Mouse (Mus musculus) kidney, embryonic 15.5 days (tissue): ENCODE measurements around the gene Hs6st2. TPM values are rescaled to one million over a fixed set of nuclear protein-coding genes. Genes with fewer than 3 reads are reported as not detected.

Source experiments
- ATAC-seq: fragments of 200-750 bp; cut with Nextera tagmentation; replicated peaks from 2 replicates; pipeline ENCODE4 v1.8.0; 2017; ENCODE audit warnings: moderate TSS enrichment; ENCODE audit not compliant: low FRiP score
- H3K27ac ChIP-seq: fragments of 300-500 bp; sonication (generic); 2 replicates; pipeline ENCODE4 v1.5.1; 2015; ENCODE audit warnings: mild to moderate bottlenecking, inconsistent platforms
- H3K27me3 ChIP-seq: fragments of 300-500 bp; sonication (generic); 2 replicates; pipeline ENCODE4 v1.6.1; 2015; ENCODE audit warnings: inconsistent platforms
- H3K36me3 ChIP-seq: fragments of 300-500 bp; sonication (generic); 2 replicates; pipeline ENCODE4 v1.6.1; 2015; ENCODE audit warnings: inconsistent platforms
- H3K4me1 ChIP-seq: fragments of 300-500 bp; sonication (generic); 2 replicates; pipeline ENCODE4 v1.6.1; 2015; ENCODE audit warnings: inconsistent platforms
- H3K4me2 ChIP-seq: fragments of 300-500 bp; sonication (generic); 2 replicates; pipeline ENCODE4 v1.6.1; 2015; ENCODE audit warnings: moderate library complexity, mild to moderate bottlenecking, inconsistent platforms
- H3K4me3 ChIP-seq: fragments of 300-500 bp; sonication (generic); replicated peaks from 2 replicates; pipeline ENCODE4 v1.5.1; 2015; ENCODE audit warnings: mild to moderate bottlenecking, inconsistent platforms
- H3K9ac ChIP-seq: fragments of 300-500 bp; sonication (generic); 2 replicates; pipeline ENCODE4 v1.6.1; 2015; ENCODE audit warnings: mild to moderate bottlenecking, inconsistent platforms
- H3K9me3 ChIP-seq: fragments of 300-500 bp; sonication (generic); replicated peaks from 2 replicates; pipeline ENCODE4 v1.6.1; 2016; ENCODE audit warnings: inconsistent platforms
- WGBS: fragments of 180-500 bp; shearing (Covaris S2); methylation state at CpG from one replicate; pipeline ENCODE4 v1.1.7; 2015; ENCODE audit warnings: mixed read lengths; 5-methylcytosine and 5-hydroxymethylcytosine counted together
- polyA plus RNA-seq: library from polyadenylated mRNA; unstranded; fragments of >200 nt; fragmentation: Nextera tagmentation; extraction: Ambion mirVana; gene quantifications from 2 replicates; pipeline ENCODE4 v1.2.1, GENCODE M21; 2015

The Hs6st2 gene
- polyA plus RNA-seq, 1 experiment from 2014 or later, result 20.8 TPM

GRCm38 (mm10) chrX:51658236-51658635 is 23.4 kb downstream of the Hs6st2 start:
- H3K4me2 ChIP-seq, result no peak overlapping the region
- H3K27ac ChIP-seq, result no peak overlapping the region
- no peak for ATAC-seq
- WGBS, result 32% methylated on average over 2 of the region's 2 CpGs
- H3K36me3 ChIP-seq, result no peaks in the 10 kb centered on the region
- H3K9me3 ChIP-seq, result no peaks in the 10 kb centered on the region
- no peak overlapping the region for H3K9ac ChIP-seq
- H3K4me3 ChIP-seq, result no peak overlapping the region
- no peaks in the 10 kb centered on the region for H3K4me1 ChIP-seq
- H3K27me3 ChIP-seq, result peaks cover 5% of the 10 kb centered on the region; the same call in 1 of the 2 replicates

- ATAC-seq, result no peak
- H3K9me3 ChIP-seq, result no peaks in the 10 kb centered on the region
- WGBS, result 86% methylated on average over 3 of the region's 3 CpGs
Measured at GRCm38 (mm10) chrX:51642661-51643257, 38.9 kb downstream of the Hs6st2 start.

GRCm38 (mm10) chrX:51635756-51636155 is 45.9 kb downstream of the Hs6st2 start:
- ATAC-seq, result no peak
- H3K27ac ChIP-seq, result no peak overlapping the region
- no peak overlapping the region for H3K4me3 ChIP-seq
- 52% methylated on average over 7 of the region's 7 CpGs for WGBS
- no peaks in the 10 kb centered on the region for H3K36me3 ChIP-seq
- no peaks in the 10 kb centered on the region for H3K9me3 ChIP-seq
- H3K27me3 ChIP-seq, result peaks cover 16% of the 10 kb centered on the region
- H3K9ac ChIP-seq, result no peak overlapping the region
- H3K4me1 ChIP-seq, result no peaks in the 10 kb centered on the region
- no peak overlapping the region for H3K4me2 ChIP-seq

More at GRCm38 (mm10) chrX:51642661-51643257, 38.9 kb downstream of the Hs6st2 start:
- peaks cover 7% of the 10 kb centered on the region for H3K27me3 ChIP-seq
- H3K27ac ChIP-seq, result no peak overlapping the region
- H3K9ac ChIP-seq, result no peak overlapping the region
- no peak overlapping the region for H3K4me3 ChIP-seq
- no peak overlapping the region for H3K4me2 ChIP-seq
- H3K4me1 ChIP-seq, result no peaks in the 10 kb centered on the region
- H3K36me3 ChIP-seq, result no peaks in the 10 kb centered on the region

- peaks cover 11% of the 10 kb centered on the region; the same call in 1 of the 2 replicates for H3K27me3 ChIP-seq
- ATAC-seq, result no peak
- H3K27ac ChIP-seq, result no peak overlapping the region
- H3K4me2 ChIP-seq, result no peak overlapping the region
- H3K4me3 ChIP-seq, result no peak overlapping the region
- WGBS, result 63% methylated on average over 2 of the region's 2 CpGs
- no peaks in the 10 kb centered on the region for H3K36me3 ChIP-seq
- no peaks in the 10 kb centered on the region for H3K4me1 ChIP-seq
- H3K9ac ChIP-seq, result no peak overlapping the region
- no peaks in the 10 kb centered on the region for H3K9me3 ChIP-seq
Measured at GRCm38 (mm10) chrX:51631376-51631775, 50.3 kb downstream of the Hs6st2 start.

GRCm38 (mm10) chrX:51614384-51615004 is 67.2 kb downstream of the Hs6st2 start:
- peak; percentile 67 for ATAC-seq
- peak overlapping the region; percentile 27; the same call in 1 of the 2 replicates for H3K27ac ChIP-seq
- WGBS, result 23% methylated on average over 7 of the region's 7 CpGs
- no peaks in the 10 kb centered on the region for H3K9me3 ChIP-seq
- no peak overlapping the region for H3K9ac ChIP-seq
- no peaks in the 10 kb centered on the region for H3K36me3 ChIP-seq
- H3K4me1 ChIP-seq, result no peaks in the 10 kb centered on the region
- 0 out of 2 replicates have a peak overlapping the region, but pooled peaks have one; percentile 1 for H3K4me2 ChIP-seq
- no peak overlapping the region for H3K4me3 ChIP-seq
- H3K27me3 ChIP-seq, result peaks cover 11% of the 10 kb centered on the region

- peaks cover 19% of the 10 kb centered on the region for H3K27me3 ChIP-seq
- WGBS, result 39% methylated on average over 1 of the region's 1 CpGs
- H3K4me2 ChIP-seq, result no peak overlapping the region
- H3K9ac ChIP-seq, result no peak overlapping the region
- no peaks in the 10 kb centered on the region for H3K4me1 ChIP-seq
- ATAC-seq, result no peak
- H3K36me3 ChIP-seq, result no peaks in the 10 kb centered on the region
- no peak overlapping the region for H3K27ac ChIP-seq
- H3K4me3 ChIP-seq, result no peak overlapping the region
- H3K9me3 ChIP-seq, result no peaks in the 10 kb centered on the region
Measured at GRCm38 (mm10) chrX:51610743-51611142, 70.9 kb downstream of the Hs6st2 start.

- 83% methylated on average over 6 of the region's 6 CpGs for WGBS
- H3K9me3 ChIP-seq, result no peaks in the 10 kb centered on the region
- H3K9ac ChIP-seq, result no peak overlapping the region
- H3K36me3 ChIP-seq, result no peaks in the 10 kb centered on the region
- peaks cover 12% of the 10 kb centered on the region; the same call in 1 of the 2 replicates for H3K27me3 ChIP-seq
- no peak for ATAC-seq
- no peak overlapping the region for H3K4me3 ChIP-seq
- H3K27ac ChIP-seq, result no peak overlapping the region
- no peaks in the 10 kb centered on the region for H3K4me1 ChIP-seq
- H3K4me2 ChIP-seq, result no peak overlapping the region
Measured at GRCm38 (mm10) chrX:51606231-51606863, 75.3 kb downstream of the Hs6st2 start.

GRCm38 (mm10) chrX:51592751-51593150 is 88.9 kb downstream of the Hs6st2 start:
- H3K4me1 ChIP-seq, result no peaks in the 10 kb centered on the region
- H3K27ac ChIP-seq, result no peak overlapping the region
- H3K9me3 ChIP-seq, result no peaks in the 10 kb centered on the region
- ATAC-seq, result no peak
- WGBS, result 96% methylated on average over 1 of the region's 1 CpGs
- no peaks in the 10 kb centered on the region for H3K36me3 ChIP-seq
- H3K4me2 ChIP-seq, result no peak overlapping the region
- 0 out of 2 replicates have a peak, but pooled peaks cover 3% of the 10 kb centered on the region for H3K27me3 ChIP-seq
- H3K4me3 ChIP-seq, result no peak overlapping the region
- no peak overlapping the region for H3K9ac ChIP-seq

- H3K4me2 ChIP-seq, result no peak overlapping the region
- H3K4me1 ChIP-seq, result no peaks in the 10 kb centered on the region
- no peak overlapping the region for H3K4me3 ChIP-seq
- no peak overlapping the region for H3K27ac ChIP-seq
- no peaks in the 10 kb centered on the region for H3K9me3 ChIP-seq
- 72% methylated on average over 8 of the region's 8 CpGs for WGBS
- H3K27me3 ChIP-seq, result 0 out of 2 replicates have a peak, but pooled peaks cover 3% of the 10 kb centered on the region
- ATAC-seq, result no peak
- H3K9ac ChIP-seq, result no peak overlapping the region
- H3K36me3 ChIP-seq, result no peaks in the 10 kb centered on the region
Measured at GRCm38 (mm10) chrX:51590448-51591010, 91.1 kb downstream of the Hs6st2 start.

GRCm38 (mm10) chrX:51585444-51585843 is 96.2 kb downstream of the Hs6st2 start:
- Histone ChIP-seq H3K4me3 (no peak overlapping the region), H3K27ac (no peak overlapping the region), H3K9ac (no peak overlapping the region), H3K9me3 (no peaks in the 10 kb centered on the region), H3K4me1 (no peaks in the 10 kb centered on the region), H3K36me3 (no peaks in the 10 kb centered on the region), H3K4me2 (no peak overlapping the region), H3K27me3 (peaks cover 12% of the 10 kb centered on the region)
- ATAC-seq, result no peak
- 53% methylated on average over 3 of the region's 3 CpGs for WGBS

GRCm38 (mm10) chrX:51581704-51582103 is 100.0 kb downstream of the Hs6st2 start:
- Histone ChIP-seq H3K27me3 (peaks cover 9% of the 10 kb centered on the region), H3K4me1 (no peaks in the 10 kb centered on the region), H3K36me3 (no peaks in the 10 kb centered on the region), H3K4me3 (no peak overlapping the region), H3K9ac (no peak overlapping the region), H3K27ac (no peak overlapping the region), H3K9me3 (no peaks in the 10 kb centered on the region), H3K4me2 (no peak overlapping the region)
- ATAC-seq, result no peak
- WGBS, result 75% methylated on average over 3 of the region's 3 CpGs

- peaks cover 3% of the 10 kb centered on the region for H3K27me3 ChIP-seq
- H3K9ac ChIP-seq, result no peak overlapping the region
- peak; percentile 86 for ATAC-seq
Measured at GRCm38 (mm10) chrX:51561880-51562279, 119.8 kb downstream of the Hs6st2 start.

More at GRCm38 (mm10) chrX:51561880-51562279, 119.8 kb downstream of the Hs6st2 start:
- H3K4me1 ChIP-seq, result peaks cover 3% of the 10 kb centered on the region; the same call in 1 of the 2 replicates
- 9% methylated on average over 1 of the region's 1 CpGs for WGBS
- no peak overlapping the region for H3K27ac ChIP-seq
- no peak overlapping the region for H3K4me2 ChIP-seq
- no peak overlapping the region for H3K4me3 ChIP-seq
- no peaks in the 10 kb centered on the region for H3K9me3 ChIP-seq
- no peaks in the 10 kb centered on the region for H3K36me3 ChIP-seq
